12 mouse cellular contexts compared by ENCODE assay signal in the genomic region with DNA sequence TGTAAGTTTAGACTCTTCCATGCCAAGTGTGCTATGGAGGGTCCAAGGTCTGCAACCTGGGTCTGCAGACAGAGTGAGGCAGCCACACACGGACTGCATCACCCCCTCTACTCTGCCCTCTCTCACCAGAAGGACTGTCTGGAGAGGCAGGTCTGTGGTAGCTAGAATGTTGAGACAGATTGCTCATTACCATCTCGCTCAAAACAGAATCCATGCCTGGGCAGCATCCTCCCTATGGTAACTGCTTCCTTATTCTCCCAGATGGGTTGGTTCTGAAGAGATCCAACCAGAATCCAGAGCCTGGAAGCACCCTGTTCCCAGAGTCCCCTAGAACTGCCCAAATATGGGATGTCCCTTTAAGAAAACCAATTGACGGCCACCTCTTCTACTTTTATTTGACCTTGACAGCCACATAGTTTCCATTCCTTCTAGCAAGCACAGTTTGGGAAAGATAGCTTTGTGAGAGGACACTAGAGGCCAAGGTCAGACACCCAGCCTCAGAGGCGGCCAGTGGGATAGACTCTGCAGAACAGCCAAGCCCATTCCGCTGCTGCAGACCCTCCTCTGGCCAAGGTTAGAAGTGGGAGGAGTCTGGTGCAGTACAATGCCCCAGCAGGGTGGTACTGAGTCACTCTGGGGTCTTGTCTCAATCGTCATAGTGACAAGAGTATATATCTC. TPM values are rescaled to one million over a fixed set of nuclear protein-coding genes. Genes with fewer than 3 reads are reported as not detected.
A peak's percentile ranks its signal among the peaks of the same experiment; 100 is the strongest.
DNase-seq lines count a peak whose midpoint lies in the region; ATAC-seq lines count a peak whose summit lies in the region.
"Had no signal": no experiment of that assay in that cellular context is flagged by ENCODE, and none has a peak within 500 bp of the region (broad histone marks: within the 10 kb centered on the region; RNA-seq: fewer than 3 reads in every experiment).

No protein-coding gene starts in this region.

- H3K27me3 ChIP-seq in heart, embryonic 12.5 days (replicated peaks): no peaks in the 10 kb centered on the region
- H3K27me3 ChIP-seq: forebrain, embryonic 13.5 days; intestine, embryonic 15.5 days had no signal

- peak; percentile 28 to 54 for DNase-seq in heart, adult 9 months (ENCODE audit: low spot score in 2 of 2)
- DNase-seq in heart, postnatal 36 days: no peak
- DNase-seq in ovary, adult 18-20 months (ENCODE audit: low spot score): peak; percentile 33
- DNase-seq in ovary, postnatal 10 days (ENCODE audit: low spot score): no peak
- DNase-seq in c-Kit-positive CD71-positive TER-119-positive erythroid progenitor cells, embryonic 14.5 days (ENCODE audit: low spot score): no peak
- no peak for DNase-seq in left cerebral cortex, postnatal 36 days (ENCODE audit: low spot score in 2 of 2)
- DNase-seq: cerebellum, adult 9-10 months; thymus, postnatal 36 days had no signal

- ATAC-seq in heart, embryonic 12.5 days (ENCODE audit: insufficient number of reproducible peaks, low FRiP score): peak; percentile 77
- ATAC-seq: forebrain, embryonic 13.5 days; intestine, embryonic 15.5 days had no signal

- no peaks in the 10 kb centered on the region for H3K9me3 ChIP-seq in heart, embryonic 12.5 days (replicated peaks)
- H3K9me3 ChIP-seq: embryonic facial prominence, embryonic 10.5 days; forebrain, embryonic 13.5 days; intestine, embryonic 15.5 days had no signal

- 0 out of 2 replicates have a peak overlapping the region, but pooled peaks have one; percentile 32 for H3K9ac ChIP-seq in heart, embryonic 12.5 days
- H3K9ac ChIP-seq: forebrain, embryonic 13.5 days; intestine, embryonic 15.5 days had no signal

- H3K4me1 ChIP-seq in heart, embryonic 12.5 days (replicated peaks): peaks cover 49% of the 10 kb centered on the region

- no peak overlapping the region for H3K4me3 ChIP-seq in heart, embryonic 12.5 days
- H3K4me3 ChIP-seq: embryonic facial prominence, embryonic 10.5 days; forebrain, embryonic 13.5 days; intestine, embryonic 15.5 days had no signal

- intact Hi-C loops in heart, postnatal 36 days (cut with DNase I): no loop called here
- intact Hi-C loops in left cerebral cortex, postnatal 36 days (cut with DNase I): no loop called here

- WGBS in heart, embryonic 12.5 days: 27% methylated on average over 6 of the region's 6 CpGs

- H3K27ac ChIP-seq in heart, embryonic 12.5 days (ENCODE audit: poor library complexity, severe bottlenecking): peak overlapping the region; percentile 92
- H3K27ac ChIP-seq: embryonic facial prominence, embryonic 10.5 days; forebrain, embryonic 13.5 days; intestine, embryonic 15.5 days had no signal

- H3K4me2 ChIP-seq in heart, embryonic 12.5 days: no peak overlapping the region
- H3K4me2 ChIP-seq: forebrain, embryonic 13.5 days; intestine, embryonic 15.5 days had no signal

- peaks cover 42% of the 10 kb centered on the region for H3K36me3 ChIP-seq in heart, embryonic 12.5 days
- H3K36me3 ChIP-seq: embryonic facial prominence, embryonic 10.5 days; intestine, embryonic 15.5 days had no signal

RNA-seq across cellular contexts. Expression of a gene that starts 6.9 kb away (rescaled TPM):
- 10 to 100 TPM in 1 of 2 experiments, 1 to 10 TPM in 1; 6.7 to 12.0 TPM for total RNA-seq in heart, postnatal 36 days (2021)
- 45.9 and 48.3 TPM in 2 replicates for polyA plus RNA-seq in heart, embryonic 12.5 days (2016; fragmentation: Nextera tagmentation; extraction: Ambion mirVana)
- 1 to 10 TPM; 3.1 to 4.6 TPM for total RNA-seq in left cerebral cortex, postnatal 36 days (2021)

Comparison
In these comparisons a context has a peak if more than half of its experiments do, and no peak if none do; other contexts are left out.
1. DNase-seq: peak in heart, adult 9 months (2 of 2) and ovary, adult 18-20 months (single experiment); none in heart, postnatal 36 days (0 of 2), ovary, postnatal 10 days (single experiment), c-Kit-positive CD71-positive TER-119-positive erythroid progenitor cells, embryonic 14.5 days (single experiment) and left cerebral cortex, postnatal 36 days (0 of 2).